Mouse (Mus musculus) gastrocnemius, adult 2 months (tissue): ENCODE measurements at regions not wholly inside any gene's neighbourhood (a gene's known extent, or its start where the extent isn't known, plus 50 kb on each side); places are given as distances from the start of the nearest gene placed in this dataset.

Source experiments
- DNase-seq: peaks from one replicate; pipeline ENCODE4 v3.0.0; 2022
- H3K27ac ChIP-seq: fragments of 200-600 bp; 2 replicates; pipeline ENCODE4 v1.8.1; 2022; ENCODE audit warnings: mild to moderate bottlenecking
- H3K4me3 ChIP-seq: fragments of 200-600 bp; 2 replicates; pipeline ENCODE4 v1.8.1; 2022; ENCODE audit warnings: mild to moderate bottlenecking, moderate library complexity
- CTCF ChIP-seq: fragments of 200-600 bp; IDR thresholded peaks from 2 replicates; pipeline ENCODE4 v1.8.1; 2022; ENCODE audit warnings: antibody characterized with exemption, mild to moderate bottlenecking, moderate library complexity
- intact Hi-C: fragments of 180-260 bp; cut with DNase I; formaldehyde crosslinking; loops from one replicate; pipeline ENCODE4 v1.15.1; 2025

DNA sequence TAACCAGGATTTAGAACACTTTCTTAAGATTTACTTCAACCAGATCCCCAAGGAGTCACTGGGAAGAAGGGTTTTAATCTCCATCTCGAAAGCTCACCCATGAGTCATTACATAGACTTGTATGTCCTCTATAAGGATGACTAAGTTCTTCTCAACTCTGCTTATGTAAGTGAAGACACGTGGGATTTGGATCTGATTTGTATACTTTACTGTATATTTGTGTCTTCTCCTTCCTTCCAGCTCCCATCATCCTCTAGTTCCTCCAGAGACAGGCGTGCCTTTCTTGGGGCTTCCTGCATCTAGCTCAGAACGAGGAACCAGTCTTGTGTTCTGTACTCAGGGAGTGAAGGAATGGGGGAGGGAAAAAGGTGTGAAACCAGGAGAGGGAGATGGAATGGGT, 127.5 kb upstream of the Rnaseh2b start:
- Histone ChIP-seq H3K27ac (no peak overlapping the region), H3K4me3 (no peak overlapping the region)
- DNase-seq = no peak
- no peak for TF ChIP-seq CTCF
- intact Hi-C loops = no loop called here

DNA sequence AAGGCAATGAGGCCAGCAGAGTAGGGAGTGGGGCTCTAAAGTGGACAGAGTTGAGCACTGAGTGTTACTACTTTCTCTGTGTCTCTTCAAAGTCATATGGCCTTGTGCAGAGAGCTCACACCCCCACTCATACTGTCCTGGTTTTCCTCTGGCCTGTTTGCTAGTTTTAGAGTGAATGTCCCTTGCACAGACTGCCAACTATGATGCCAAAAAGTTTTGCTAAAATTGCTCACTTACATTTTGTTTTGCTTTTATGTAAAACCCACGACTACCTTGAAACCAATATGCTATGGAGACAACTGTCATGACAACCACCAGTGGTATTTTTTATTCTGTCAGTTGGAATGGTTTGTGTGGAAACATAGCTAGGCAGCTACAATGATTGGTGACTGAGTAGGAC, 126.4 kb upstream of the Rnaseh2b start:
- no peak for DNase-seq
- H3K4me3 ChIP-seq = no peak overlapping the region
- intact Hi-C loops = no loop called here
- no peak for TF ChIP-seq CTCF
- no peak overlapping the region for H3K27ac ChIP-seq

GRCm38 (mm10) chr14:62166596-62166995, 125.8 kb upstream of the Rnaseh2b start:
- Histone ChIP-seq H3K27ac (no peak overlapping the region), H3K4me3 (no peak overlapping the region)
- intact Hi-C loops = no loop called here
- no peak for TF ChIP-seq CTCF
- DNase-seq = no peak

GRCm38 (mm10) chr14:62167090-62167489, 125.3 kb upstream of the Rnaseh2b start:
- intact Hi-C loops = no loop called here
- Histone ChIP-seq H3K4me3 (no peak overlapping the region), H3K27ac (no peak overlapping the region)
- no peak for DNase-seq
- TF ChIP-seq CTCF = no peak

GRCm38 (mm10) chr14:62168711-62169110, 123.7 kb upstream of the Rnaseh2b start:
- intact Hi-C loops = no loop called here
- H3K4me3 ChIP-seq = no peak overlapping the region
- no peak for DNase-seq
- TF ChIP-seq CTCF = no peak
- no peak overlapping the region for H3K27ac ChIP-seq

DNA sequence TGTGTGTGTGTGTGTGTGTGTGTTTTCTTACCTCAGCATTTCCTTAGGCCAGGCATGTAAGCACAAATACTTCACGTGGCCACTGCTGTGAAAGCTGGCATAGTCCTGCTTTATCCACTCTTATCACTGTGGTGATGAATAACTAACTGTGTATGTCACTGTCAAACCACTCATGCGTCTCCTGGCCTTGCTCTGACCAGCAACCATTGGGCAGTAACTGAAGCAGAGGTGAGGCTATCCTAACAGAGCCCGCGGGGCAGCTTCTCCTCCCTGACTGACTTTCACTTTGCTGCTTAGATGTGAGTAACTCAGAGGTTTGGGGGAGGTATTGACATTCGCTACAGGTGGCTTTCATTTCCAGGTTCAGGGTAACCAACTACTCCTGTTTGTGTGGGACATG, 122.0 kb upstream of the Rnaseh2b start:
- TF ChIP-seq CTCF = no peak
- Histone ChIP-seq H3K4me3 (no peak overlapping the region), H3K27ac (no peak overlapping the region)
- intact Hi-C loops = no loop called here
- no peak for DNase-seq

DNA sequence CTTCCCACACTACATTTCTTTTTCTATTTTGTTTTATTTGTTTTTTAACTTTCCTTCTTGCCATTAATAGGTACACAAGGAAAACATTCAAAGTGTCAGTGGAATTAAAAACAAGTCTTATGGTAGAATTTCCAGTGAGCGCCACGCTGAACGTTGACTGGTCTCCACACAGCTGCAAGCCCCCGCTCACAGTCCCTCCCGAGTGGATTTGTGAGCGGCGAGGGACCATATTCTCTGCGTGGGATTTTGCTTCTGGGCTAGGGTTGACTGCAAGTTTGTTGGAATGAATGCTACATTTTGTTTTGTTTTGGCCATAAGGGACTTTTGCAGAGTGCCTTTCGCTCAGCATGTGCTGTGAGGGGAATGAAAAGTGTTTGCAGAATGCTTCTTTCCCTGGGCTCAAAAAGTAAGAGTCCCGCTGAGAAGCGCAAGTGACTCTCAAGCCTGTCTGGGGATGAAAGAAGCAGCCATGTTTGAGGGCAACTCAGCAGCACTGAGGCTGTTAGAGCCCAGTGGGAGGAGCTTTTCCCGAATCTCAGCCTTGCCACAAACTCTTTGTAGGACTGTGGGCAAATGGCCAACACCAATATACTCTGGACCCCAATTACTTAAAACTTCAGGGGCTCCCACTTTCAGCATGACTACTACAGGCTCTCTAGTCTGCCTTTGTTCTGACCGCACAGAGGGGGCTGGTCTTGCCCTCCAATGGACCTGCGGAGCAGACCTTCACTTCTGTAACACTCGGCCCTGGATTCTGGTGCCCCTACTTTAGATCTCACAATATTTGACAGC, 120.9 kb upstream of the Rnaseh2b start:
- DNase-seq = no peak
- Histone ChIP-seq H3K27ac (no peak overlapping the region), H3K4me3 (no peak overlapping the region)
- intact Hi-C loops = no loop called here
- no peak for TF ChIP-seq CTCF

- 0 out of 2 replicates have a peak overlapping the region, but pooled peaks have one; percentile 28 for H3K27ac ChIP-seq
- intact Hi-C loops = no loop called here
Measured at GRCm38 (mm10) chr14:62173835-62174530, 118.4 kb upstream of the Rnaseh2b start.

GRCm38 (mm10) chr14:62175384-62176048, 116.9 kb upstream of the Rnaseh2b start:
- no peak overlapping the region for H3K4me3 ChIP-seq
- H3K27ac ChIP-seq = no peak overlapping the region
- intact Hi-C loops = no loop called here
- TF ChIP-seq CTCF = no peak
- no peak for DNase-seq

More at GRCm38 (mm10) chr14:62173835-62174530, 118.4 kb upstream of the Rnaseh2b start:
- TF ChIP-seq CTCF = no peak
- peak overlapping the region; percentile 25; the same call in 1 of the 2 replicates for H3K4me3 ChIP-seq
- no peak for DNase-seq

DNA sequence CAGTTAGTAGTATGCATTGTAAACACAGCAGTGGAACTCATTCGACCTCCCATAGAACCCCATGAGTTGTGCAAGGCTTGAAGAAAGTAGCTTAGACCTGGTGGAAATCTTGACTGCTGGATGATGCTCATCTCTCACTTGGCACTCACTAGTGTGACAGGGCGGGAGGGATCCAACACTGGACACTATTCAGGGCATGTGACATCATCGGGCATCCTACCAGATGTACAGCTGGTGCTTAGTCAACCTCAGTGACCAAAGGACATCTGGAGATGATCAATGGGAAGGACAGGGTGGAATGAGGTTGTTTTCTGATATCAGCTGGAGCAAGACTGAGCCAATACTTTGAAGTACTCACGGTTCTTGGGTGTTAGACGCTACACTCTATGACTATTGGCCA, 114.9 kb upstream of the Rnaseh2b start:
- intact Hi-C loops = no loop called here
- DNase-seq = peak; percentile 79
- no peak overlapping the region for H3K4me3 ChIP-seq
- no peak for TF ChIP-seq CTCF
- H3K27ac ChIP-seq = no peak overlapping the region

GRCm38 (mm10) chr14:62187360-62187759, 105.0 kb upstream of the Rnaseh2b start:
- Histone ChIP-seq H3K4me3 (no peak overlapping the region; the same call in 1 of the 2 replicates), H3K27ac (peak overlapping the region; percentile 62)
- intact Hi-C loops = loop anchor here (5.0 kb wide), 1 partner anchor 40 kb away; no protein-coding TSS in a partner anchor
- DNase-seq = peak; percentile 37
- no peak for TF ChIP-seq CTCF

GRCm38 (mm10) chr14:62188147-62188885, 104.1 kb upstream of the Rnaseh2b start:
- DNase-seq = no peak
- TF ChIP-seq CTCF = no peak
- no peak overlapping the region for H3K4me3 ChIP-seq
- H3K27ac ChIP-seq = peak overlapping the region; percentile 62; the same call in 1 of the 2 replicates
- intact Hi-C loops = loop anchor here (5.0 kb wide), 1 partner anchor 41 kb away; no protein-coding TSS in a partner anchor
